Mouse (Mus musculus): ENCODE measurements around the gene Fto. TPM values are rescaled to one million over a fixed set of nuclear protein-coding genes. Genes with fewer than 3 reads are reported as not detected.
A peak's percentile ranks its signal among the peaks of the same experiment; 100 is the strongest.

Gene Fto
- total RNA-seq, 2 experiments from 2014 or later = 122 to 128 TPM

GRCm38 (mm10) chr8:91561241-91561640, 247.9 kb downstream of the Fto start:
- intact Hi-C loops (cut with DNase I) = no loop called here
- DNase-seq (ENCODE audit: extremely low spot score in 1 of 2, low spot score in 2 of 2) = no peak

GRCm38 (mm10) chr8:91562600-91562999, 249.3 kb downstream of the Fto start:
- intact Hi-C loops (cut with DNase I) = no loop called here
- DNase-seq (ENCODE audit: extremely low spot score in 1 of 2, low spot score in 2 of 2) = no peak

GRCm38 (mm10) chr8:91563326-91563725, 250.0 kb downstream of the Fto start:
- peak in 1 of 2 experiments; percentile 38 for DNase-seq (ENCODE audit: extremely low spot score in 1 of 2, low spot score in 2 of 2)
- intact Hi-C loops (cut with DNase I) = no loop called here

- intact Hi-C loops (cut with DNase I) = no loop called here
- DNase-seq (ENCODE audit: extremely low spot score in 1 of 2, low spot score in 2 of 2) = no peak
Measured at GRCm38 (mm10) chr8:91565869-91566502, 252.7 kb downstream of the Fto start.

- intact Hi-C loops (cut with DNase I) = no loop called here
- no peak for DNase-seq (ENCODE audit: extremely low spot score in 1 of 2, low spot score in 2 of 2)
Measured at GRCm38 (mm10) chr8:91566503-91566869, 253.2 kb downstream of the Fto start.

GRCm38 (mm10) chr8:91569874-91570273, 256.5 kb downstream of the Fto start:
- intact Hi-C loops (cut with DNase I) = no loop called here
- DNase-seq (ENCODE audit: extremely low spot score in 1 of 2, low spot score in 2 of 2) = peak in 1 of 2 experiments; percentile 54

- no peak for DNase-seq (ENCODE audit: extremely low spot score in 1 of 2, low spot score in 2 of 2)
- intact Hi-C loops (cut with DNase I) = no loop called here
Measured at GRCm38 (mm10) chr8:91570809-91571208, 257.5 kb downstream of the Fto start.

GRCm38 (mm10) chr8:91571978-91572377, 258.7 kb downstream of the Fto start:
- intact Hi-C loops (cut with DNase I) = no loop called here
- DNase-seq (ENCODE audit: extremely low spot score in 1 of 2, low spot score in 2 of 2) = no peak

- intact Hi-C loops (cut with DNase I) = no loop called here
- peak in 1 of 2 experiments; percentile 52 for DNase-seq (ENCODE audit: extremely low spot score in 1 of 2, low spot score in 2 of 2)
Measured at GRCm38 (mm10) chr8:91572630-91573029, 259.3 kb downstream of the Fto start.

- intact Hi-C loops (cut with DNase I) = no loop called here
- DNase-seq (ENCODE audit: extremely low spot score in 1 of 2, low spot score in 2 of 2) = no peak
Measured at GRCm38 (mm10) chr8:91575576-91575975, 262.3 kb downstream of the Fto start.

- peak in 1 of 2 experiments; percentile 43 for DNase-seq (ENCODE audit: extremely low spot score in 1 of 2, low spot score in 2 of 2)
- intact Hi-C loops (cut with DNase I) = no loop called here
Measured at GRCm38 (mm10) chr8:91576086-91576917, 263.0 kb downstream of the Fto start.

GRCm38 (mm10) chr8:91576918-91577241, 263.6 kb downstream of the Fto start:
- no peak for DNase-seq (ENCODE audit: extremely low spot score in 1 of 2, low spot score in 2 of 2)
- intact Hi-C loops (cut with DNase I) = no loop called here

GRCm38 (mm10) chr8:91577605-91578004, 264.3 kb downstream of the Fto start:
- intact Hi-C loops (cut with DNase I) = no loop called here
- no peak for DNase-seq (ENCODE audit: extremely low spot score in 1 of 2, low spot score in 2 of 2)

GRCm38 (mm10) chr8:91584620-91585415, 271.5 kb downstream of the Fto start:
- intact Hi-C loops (cut with DNase I) = no loop called here
- no peak for DNase-seq (ENCODE audit: extremely low spot score in 1 of 2, low spot score in 2 of 2)

- DNase-seq (ENCODE audit: extremely low spot score in 1 of 2, low spot score in 2 of 2) = no peak
- intact Hi-C loops (cut with DNase I) = no loop called here
Measured at GRCm38 (mm10) chr8:91592436-91593105, 279.2 kb downstream of the Fto start.

- no peak for DNase-seq (ENCODE audit: extremely low spot score in 1 of 2, low spot score in 2 of 2)
- intact Hi-C loops (cut with DNase I) = no loop called here
Measured at GRCm38 (mm10) chr8:91593202-91593781, 280.0 kb downstream of the Fto start.

- DNase-seq (ENCODE audit: extremely low spot score in 1 of 2, low spot score in 2 of 2) = no peak
- intact Hi-C loops (cut with DNase I) = no loop called here
Measured at GRCm38 (mm10) chr8:91599349-91599837, 286.1 kb downstream of the Fto start.

- intact Hi-C loops (cut with DNase I) = no loop called here
- no peak for DNase-seq (ENCODE audit: extremely low spot score in 1 of 2, low spot score in 2 of 2)
Measured at GRCm38 (mm10) chr8:91603751-91604150, 290.4 kb downstream of the Fto start.

GRCm38 (mm10) chr8:91605901-91606300, 292.6 kb downstream of the Fto start:
- intact Hi-C loops (cut with DNase I) = no loop called here
- DNase-seq (ENCODE audit: extremely low spot score in 1 of 2, low spot score in 2 of 2) = no peak

All from left cerebral cortex, postnatal 10 days (tissue).